Mouse (Mus musculus) hindbrain, embryonic 11.5 days (tissue): ENCODE results near the gene Lingo3. TPM values are rescaled to one million over a fixed set of nuclear protein-coding genes. Genes with fewer than 3 reads are reported as not detected.
A peak's percentile ranks its signal among the peaks of the same experiment; 100 is the strongest.

Experiments used
- ATAC-seq: fragments of 200-750 bp; cut with Nextera tagmentation; 2 replicates; pipeline ENCODE4 v1.8.0; 2017; ENCODE audit warnings: mild to moderate bottlenecking, moderate TSS enrichment, moderate library complexity; ENCODE audit not compliant: low FRiP score
- DNase-seq: peaks from one replicate; pipeline ENCODE4 v3.0.0-alpha.2; 2015; ENCODE audit warnings: low spot score
- H3K27ac ChIP-seq: fragments of 300-500 bp; sonication (generic); 2 replicates; pipeline ENCODE4 v1.5.1; 2014; ENCODE audit warnings: mild to moderate bottlenecking, low read depth, low read length
- H3K27me3 ChIP-seq: fragments of 300-500 bp; sonication (generic); 2 replicates; pipeline ENCODE4 v1.6.1; 2014; ENCODE audit warnings: mild to moderate bottlenecking, low read length, moderate library complexity, mixed read lengths; ENCODE audit not compliant: control insufficient read depth, insufficient read depth
- H3K36me3 ChIP-seq: fragments of 300-500 bp; sonication (generic); 2 replicates; pipeline ENCODE4 v1.6.1; 2014; ENCODE audit warnings: mild to moderate bottlenecking, low read length, moderate library complexity, mixed read lengths; ENCODE audit not compliant: control insufficient read depth, insufficient read depth
- H3K4me1 ChIP-seq: fragments of 300-500 bp; sonication (generic); replicated peaks from 2 replicates; pipeline ENCODE4 v1.6.1; 2014; ENCODE audit warnings: low read length, mixed read lengths; ENCODE audit not compliant: control insufficient read depth, insufficient read depth
- H3K4me2 ChIP-seq: fragments of 300-500 bp; sonication (generic); replicated peaks from 2 replicates; pipeline ENCODE4 v1.6.1; 2014; ENCODE audit warnings: mild to moderate bottlenecking, low read depth, low read length
- H3K4me3 ChIP-seq: fragments of 300-500 bp; sonication (generic); 2 replicates; pipeline ENCODE4 v1.5.1; 2014; ENCODE audit warnings: low read depth, low read length
- H3K9ac ChIP-seq: fragments of 300-500 bp; sonication (generic); 2 replicates; pipeline ENCODE4 v1.6.1; 2014; ENCODE audit warnings: low read depth, low read length
- H3K9me3 ChIP-seq: fragments of 300-500 bp; sonication (generic); 2 replicates; pipeline ENCODE4 v1.6.1; 2016; ENCODE audit warnings: low read length; ENCODE audit not compliant: control insufficient read depth
- WGBS: fragments of 180-500 bp; shearing (Covaris S2); extraction: QIAGEN DNeasy Blood & Tissue Kit; methylation state at CpG from one replicate; pipeline ENCODE4 v1.1.7; 2014; 5-methylcytosine and 5-hydroxymethylcytosine counted together
- polyA plus RNA-seq: library from polyadenylated mRNA; unstranded; fragments of >200 nt; fragmentation: Nextera tagmentation; extraction: Ambion mirVana; gene quantifications from 2 replicates; pipeline ENCODE4 v1.2.1, GENCODE M21; 2014

Gene Lingo3
- polyA plus RNA-seq: 0.24 and 0.29 TPM in 2 replicates

- H3K9me3 ChIP-seq: no peaks in the 10 kb centered on the region
- peak; percentile 53 for DNase-seq
- peak within 1 kb of the TSS; percentile 47 for H3K9ac ChIP-seq
- no peaks in the 10 kb centered on the region; the same call in 1 of the 2 replicates for H3K4me1 ChIP-seq
- H3K4me3 ChIP-seq: peak within 1 kb of the TSS; percentile 31
- H3K27me3 ChIP-seq: peaks cover 38% of the 10 kb centered on the region
- no peak within 1 kb of the TSS for H3K27ac ChIP-seq
- H3K36me3 ChIP-seq: no peaks in the 10 kb centered on the region
- ATAC-seq: no peak; the same call in 1 of the 2 replicates
- H3K4me2 ChIP-seq: peak within 1 kb of the TSS; percentile 72
- 4% methylated on average over 49 of the region's 51 CpGs for WGBS
Observed at GRCm38 (mm10) chr10:80843931-80844547, at the start of gene Lingo3. TSS of gene Lingo3 (minus strand) at chr10:80844039.

GRCm38 (mm10) chr10:80887181-80887580 lies 43.3 kb upstream of the Lingo3 start:
- no peak overlapping the region for H3K9ac ChIP-seq
- H3K4me3 ChIP-seq: no peak overlapping the region
- 81% methylated on average over 11 of the region's 11 CpGs for WGBS

GRCm38 (mm10) chr10:80881301-80881700 lies 37.5 kb upstream of the Lingo3 start:
- Histone ChIP-seq H3K4me3 (no peak overlapping the region), H3K4me2 (no peak overlapping the region), H3K9me3 (no peaks in the 10 kb centered on the region), H3K36me3 (no peaks in the 10 kb centered on the region), H3K4me1 (no peaks in the 10 kb centered on the region), H3K27me3 (no peaks in the 10 kb centered on the region), H3K9ac (no peak overlapping the region), H3K27ac (no peak overlapping the region)
- WGBS: 29% methylated on average over 10 of the region's 10 CpGs
- peak; percentile 76 for DNase-seq
- ATAC-seq: no peak

More at GRCm38 (mm10) chr10:80887181-80887580, 43.3 kb upstream of the Lingo3 start:
- Histone ChIP-seq H3K9me3 (no peaks in the 10 kb centered on the region), H3K4me1 (no peaks in the 10 kb centered on the region), H3K27me3 (peaks cover 6% of the 10 kb centered on the region; the same call in 1 of the 2 replicates), H3K27ac (no peak overlapping the region), H3K4me2 (no peak overlapping the region), H3K36me3 (no peaks in the 10 kb centered on the region)
- no peak for ATAC-seq
- DNase-seq: no peak

GRCm38 (mm10) chr10:80880901-80881300 lies 37.1 kb upstream of the Lingo3 start:
- Histone ChIP-seq H3K27ac (no peak overlapping the region), H3K27me3 (no peaks in the 10 kb centered on the region), H3K4me2 (no peak overlapping the region), H3K4me3 (no peak overlapping the region), H3K9me3 (no peaks in the 10 kb centered on the region), H3K4me1 (no peaks in the 10 kb centered on the region), H3K9ac (no peak overlapping the region), H3K36me3 (no peaks in the 10 kb centered on the region)
- ATAC-seq (no peak), DNase-seq (no peak)
- WGBS: 74% methylated on average over 2 of the region's 2 CpGs

GRCm38 (mm10) chr10:80880131-80880641 lies 36.3 kb upstream of the Lingo3 start:
- Histone ChIP-seq H3K4me3 (no peak overlapping the region), H3K27me3 (no peaks in the 10 kb centered on the region), H3K27ac (no peak overlapping the region), H3K4me2 (no peak overlapping the region), H3K4me1 (no peaks in the 10 kb centered on the region), H3K9me3 (no peaks in the 10 kb centered on the region), H3K36me3 (no peaks in the 10 kb centered on the region), H3K9ac (no peak overlapping the region)
- peak; percentile 81 for DNase-seq
- ATAC-seq: no peak
- 22% methylated on average over 5 of the region's 5 CpGs for WGBS

GRCm38 (mm10) chr10:80876594-80876993 lies 32.8 kb upstream of the Lingo3 start:
- no peaks in the 10 kb centered on the region for H3K27me3 ChIP-seq
- no peak for DNase-seq
- ATAC-seq: 0 out of 2 replicates have a peak, but pooled peaks have one; percentile 43
- H3K4me1 ChIP-seq: no peaks in the 10 kb centered on the region
- WGBS: 28% methylated on average over 3 of the region's 3 CpGs
- H3K36me3 ChIP-seq: no peaks in the 10 kb centered on the region
- H3K4me3 ChIP-seq: no peak overlapping the region
- no peak overlapping the region for H3K27ac ChIP-seq
- H3K4me2 ChIP-seq: no peak overlapping the region
- H3K9ac ChIP-seq: no peak overlapping the region
- no peaks in the 10 kb centered on the region for H3K9me3 ChIP-seq

- Histone ChIP-seq H3K4me3 (no peak overlapping the region), H3K9ac (no peak overlapping the region), H3K27me3 (no peaks in the 10 kb centered on the region), H3K4me2 (no peak overlapping the region), H3K4me1 (no peaks in the 10 kb centered on the region), H3K36me3 (no peaks in the 10 kb centered on the region), H3K27ac (no peak overlapping the region), H3K9me3 (no peaks in the 10 kb centered on the region)
- DNase-seq: peak; percentile 75
- 29% methylated on average over 5 of the region's 5 CpGs for WGBS
- ATAC-seq: no peak; the same call in 1 of the 2 replicates
Observed at GRCm38 (mm10) chr10:80876028-80876427, 32.2 kb upstream of the Lingo3 start.

- no peaks in the 10 kb centered on the region for H3K27me3 ChIP-seq
- DNase-seq (no peak), ATAC-seq (no peak)
- H3K9me3 ChIP-seq: no peaks in the 10 kb centered on the region
- no peak overlapping the region for H3K9ac ChIP-seq
- 77% methylated on average over 9 of the region's 9 CpGs for WGBS
- H3K27ac ChIP-seq: no peak overlapping the region
- H3K4me3 ChIP-seq: no peak overlapping the region
- no peaks in the 10 kb centered on the region for H3K36me3 ChIP-seq
- no peak overlapping the region for H3K4me2 ChIP-seq
- H3K4me1 ChIP-seq: no peaks in the 10 kb centered on the region
Observed at GRCm38 (mm10) chr10:80874035-80874434, 30.2 kb upstream of the Lingo3 start.

- Histone ChIP-seq H3K4me1 (no peaks in the 10 kb centered on the region), H3K9me3 (no peaks in the 10 kb centered on the region), H3K4me2 (no peak within 1 kb of the TSS), H3K36me3 (no peaks in the 10 kb centered on the region), H3K9ac (no peak within 1 kb of the TSS), H3K27me3 (no peaks in the 10 kb centered on the region), H3K27ac (no peak within 1 kb of the TSS), H3K4me3 (no peak within 1 kb of the TSS)
- ATAC-seq: no peak
- DNase-seq: no peak
- 31% methylated on average over 9 of the region's 9 CpGs for WGBS
Observed at GRCm38 (mm10) chr10:80871581-80871980, 27.7 kb upstream of the Lingo3 start, which contains the start of gene Tmprss9. TSS of gene Tmprss9 (plus strand) at chr10:80871848.
